Mouse (Mus musculus) CD4-positive helper T cell, adult 2 months (primary cell): ENCODE results near the gene Ube2b.
A peak's percentile ranks its signal among the peaks of the same experiment; 100 is the strongest.

ENCODE experiments used
- DNase-seq: peaks from one replicate; pipeline ENCODE4 v3.0.0-alpha.2; 2012; ENCODE audit warnings: low read depth, missing footprints, low spot score

Gene Ube2b

GRCm38 (mm10) chr11:51967443-51968401 is 32.8 kb downstream of the Ube2b start, which contains the start of gene Cdkn2aipnl:
Gene Cdkn2aipnl, plus strand, starts transcription at chr11:51967661.
- peak; percentile 97 for DNase-seq

- no peak for DNase-seq
These were observed 33.9 kb downstream of the Ube2b start for GRCm38 (mm10) chr11:51966651-51967050.

GRCm38 (mm10) chr11:51962277-51962676 is 38.3 kb downstream of the Ube2b start:
- no peak for DNase-seq

- peak; percentile 38 for DNase-seq
These were observed 38.8 kb downstream of the Ube2b start for GRCm38 (mm10) chr11:51961761-51962160.

GRCm38 (mm10) chr11:51960967-51961471 is 39.5 kb downstream of the Ube2b start:
- DNase-seq, result no peak

GRCm38 (mm10) chr11:51960061-51960460 is 40.5 kb downstream of the Ube2b start:
- DNase-seq, result no peak

- DNase-seq, result no peak
These were observed 41.1 kb downstream of the Ube2b start for GRCm38 (mm10) chr11:51959511-51959910.

GRCm38 (mm10) chr11:51957760-51958159 is 42.8 kb downstream of the Ube2b start:
- no peak for DNase-seq

- DNase-seq, result no peak
These were observed 44.5 kb downstream of the Ube2b start for GRCm38 (mm10) chr11:51956112-51956511.

GRCm38 (mm10) chr11:51951861-51952420 is 48.6 kb downstream of the Ube2b start:
- no peak for DNase-seq

GRCm38 (mm10) chr11:51949919-51950318 is 50.6 kb downstream of the Ube2b start:
- peak; percentile 29 for DNase-seq

GRCm38 (mm10) chr11:51949155-51949840 is 51.3 kb downstream of the Ube2b start:
- DNase-seq, result peak; percentile 39

- no peak for DNase-seq
These were observed 54.4 kb downstream of the Ube2b start for GRCm38 (mm10) chr11:51946144-51946543.

- DNase-seq, result no peak
These were observed 55.0 kb downstream of the Ube2b start for GRCm38 (mm10) chr11:51945548-51945947.

GRCm38 (mm10) chr11:51944239-51944638 is 56.3 kb downstream of the Ube2b start:
- DNase-seq, result no peak

GRCm38 (mm10) chr11:51943500-51943841 is 57.1 kb downstream of the Ube2b start:
- no peak for DNase-seq

- no peak for DNase-seq
These were observed 57.7 kb downstream of the Ube2b start for GRCm38 (mm10) chr11:51942602-51943499.

- no peak for DNase-seq
These were observed 60.0 kb downstream of the Ube2b start for GRCm38 (mm10) chr11:51940511-51940955.

- no peak for DNase-seq
These were observed 61.0 kb downstream of the Ube2b start for GRCm38 (mm10) chr11:51939590-51939955.

- DNase-seq, result peak; percentile 61
These were observed 61.6 kb downstream of the Ube2b start for GRCm38 (mm10) chr11:51938817-51939589.
